Mouse (Mus musculus) inflammation-experienced regulatory T-cells, adult 16 weeks (primary cell): ENCODE results near the gene Prop1. TPM values are rescaled to one million over a fixed set of nuclear protein-coding genes. Genes with fewer than 3 reads are reported as not detected.

Source experiments
- polyA plus RNA-seq: library from polyadenylated mRNA; unstranded; fragments of 100-300 nt; shearing (Covaris generic); gene quantifications from one replicate; pipeline ENCODE4 v1.2.1, GENCODE M21; 2017

Gene Prop1
- not detected for polyA plus RNA-seq

GRCm38 (mm10) chr11:50953665-50954064 lies at the start of gene Prop1:
Prop1 (minus strand) TSS chr11:50953765.

DNA sequence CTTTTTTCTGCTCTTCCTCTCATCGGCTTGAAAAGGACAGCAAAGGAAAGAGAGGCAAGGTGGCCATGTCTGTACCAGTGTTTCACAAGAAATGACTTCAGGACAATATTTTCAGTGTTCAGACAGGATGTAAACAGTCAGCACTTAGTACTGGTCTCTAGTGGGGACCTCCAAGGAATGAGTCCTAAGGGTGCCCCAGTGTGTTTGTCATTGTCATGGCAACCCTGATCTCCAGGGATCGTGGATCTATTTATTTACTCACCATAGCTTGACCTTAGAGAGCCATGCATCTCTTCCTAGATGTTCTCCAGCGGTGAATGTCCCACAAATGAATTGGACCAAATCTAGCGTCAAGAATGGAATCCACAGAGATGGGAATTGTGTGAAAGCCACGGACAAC lies 49.7 kb upstream of the Prop1 start, which contains the start of gene Olfr51:
Gene Olfr51 (plus strand): TSS at position 301 of the 400 bp plus-strand sequence.

GRCm38 (mm10) chr11:50981667-50982066 lies 28.1 kb upstream of the Prop1 start, which contains the start of gene Olfr1377:
Olfr1377 (plus strand) TSS chr11:50981967.

GRCm38 (mm10) chr11:50966230-50966629 lies 12.7 kb upstream of the Prop1 start, which contains the start of gene Olfr1378:
Olfr1378 (plus strand) TSS chr11:50966530.

DNA sequence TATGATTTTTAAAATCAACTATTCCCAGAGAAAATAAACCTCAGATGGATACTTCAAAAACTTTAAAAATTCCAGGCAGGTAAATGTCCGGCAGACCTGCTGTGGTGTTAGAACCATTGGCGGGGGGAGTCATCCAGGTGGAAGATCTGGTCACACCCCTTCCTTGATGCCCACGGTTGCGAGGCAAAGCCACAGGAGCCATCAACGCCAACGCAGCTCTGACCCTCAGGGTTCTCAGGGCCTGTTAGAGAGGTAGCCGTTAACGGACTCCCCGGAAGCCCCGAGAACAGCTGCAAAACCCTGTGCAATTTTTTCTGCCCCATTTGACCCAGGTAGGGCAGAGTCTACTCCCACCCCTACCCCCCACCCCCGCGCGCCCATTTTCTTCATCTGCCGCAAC lies 10.1 kb downstream of the Prop1 start, which contains the start of gene 4933414I15Rik:
Gene 4933414I15Rik (minus strand): TSS at position 260 of the 400 bp plus-strand sequence.

GRCm38 (mm10) chr11:50931451-50931866 lies 22.1 kb downstream of the Prop1 start, which contains the start of gene Zfp354b:
Zfp354b (minus strand) TSS chr11:50931633.

GRCm38 (mm10) chr11:50915671-50916320 lies 37.8 kb downstream of the Prop1 start, which contains the start of gene Zfp2:
Zfp2 (minus strand) TSS chr11:50916165.

Other genes starting within 250 kb of the Prop1 start
- 4.0 TPM for gene Zfp354c, start 126.0 kb downstream of the Prop1 start, polyA plus RNA-seq
- 0.13 TPM for gene Zfp879, start 112.2 kb downstream of the Prop1 start, polyA plus RNA-seq
- gene Grm6, start 103.1 kb downstream of the Prop1 start, polyA plus RNA-seq: 0.13 TPM
- gene Zfp454, start 66.1 kb downstream of the Prop1 start, polyA plus RNA-seq: not detected
- gene Zfp2, start 37.6 kb downstream of the Prop1 start, polyA plus RNA-seq: 1.6 TPM
- gene Zfp354b, start 22.1 kb downstream of the Prop1 start, polyA plus RNA-seq: not detected
- not detected for gene 4933414I15Rik, start 10.0 kb downstream of the Prop1 start, polyA plus RNA-seq
- gene Olfr1378, start 12.8 kb upstream of the Prop1 start, polyA plus RNA-seq: not detected
- not detected for gene Olfr1377, start 28.2 kb upstream of the Prop1 start, polyA plus RNA-seq
- gene Olfr51, start 49.8 kb upstream of the Prop1 start, polyA plus RNA-seq: not detected
- gene Olfr54, start 60.5 kb upstream of the Prop1 start, polyA plus RNA-seq: not detected
- not detected for gene Olfr1375, start 94.3 kb upstream of the Prop1 start, polyA plus RNA-seq
- not detected for gene Zfp354a, start 105.5 kb upstream of the Prop1 start, polyA plus RNA-seq